Mouse (Mus musculus) MEL (cell line): Measurements from ENCODE around the gene Irx3. TPM values are rescaled to one million over a fixed set of nuclear protein-coding genes. Genes with fewer than 3 reads are reported as not detected.

Experiments
- DNase-seq: peaks from one replicate; pipeline ENCODE4 v3.0.0; 2011; ENCODE audit warnings: low read depth, low spot score
- H3K27ac ChIP-seq: 2 replicates; pipeline ENCODE4 v1.5.1; 2012; ENCODE audit warnings: low read depth, mild to moderate bottlenecking, control low read depth, low read length, moderate library complexity; ENCODE audit not compliant: control insufficient read depth
- H3K27me3 ChIP-seq, 2 experiments: fragments of 150-350 bp in 1 of 2; sonication (generic) in 1 of 2; 2 replicates each; pipeline ENCODE4 v1.6.1; 2012; ENCODE audit warnings: low read length in 2 of 2, mild to moderate bottlenecking in 2 of 2, improper control_type of control experiment in 1 of 2, moderate library complexity in 1 of 2; ENCODE audit not compliant: insufficient read depth in 2 of 2, control insufficient read depth in 1 of 2
- H3K36me3 ChIP-seq, 2 experiments: 2 replicates each; pipeline ENCODE4 v1.6.1; 2012 to 2014; ENCODE audit warnings: low read length in 2 of 2, improper control_type of control experiment in 1 of 2, inconsistent platforms in 1 of 2, mild to moderate bottlenecking in 1 of 2; ENCODE audit not compliant: insufficient read depth in 2 of 2, control insufficient read depth in 1 of 2
- H3K4me1 ChIP-seq, 2 experiments: fragments of 150-350 bp in 1 of 2; sonication (generic) in 1 of 2; 2 replicates each; pipeline ENCODE4 v1.6.1; 2012; ENCODE audit warnings: low read length in 2 of 2, improper control_type of control experiment in 1 of 2, mild to moderate bottlenecking in 1 of 2; ENCODE audit not compliant: insufficient read depth in 2 of 2, control insufficient read depth in 1 of 2
- H3K4me3 ChIP-seq, 2 experiments: fragments of 150-350 bp in 1 of 2; sonication (generic) in 1 of 2; 2 replicates each; pipeline ENCODE4 v1.5.1; 2012; ENCODE audit warnings: low read depth in 2 of 2, low read length in 2 of 2, mild to moderate bottlenecking in 2 of 2, moderate library complexity in 2 of 2, control low read depth in 1 of 2, improper control_type of control experiment in 1 of 2; ENCODE audit not compliant: control insufficient read depth in 1 of 2, insufficient read depth in 1 of 2
- H3K79me2 ChIP-seq: 2 replicates; pipeline ENCODE4 v1.6.1; 2012; ENCODE audit warnings: mild to moderate bottlenecking, low read length, moderate library complexity; ENCODE audit not compliant: control insufficient read depth, poor library complexity, insufficient read depth
- H3K9ac ChIP-seq: 2 replicates; pipeline ENCODE4 v1.6.1; 2012; ENCODE audit warnings: low read depth, mild to moderate bottlenecking, control low read depth, low read length, moderate library complexity; ENCODE audit not compliant: control insufficient read depth, poor library complexity, severe bottlenecking
- H3K9me3 ChIP-seq: fragments of 150-350 bp; sonication (generic); replicated peaks from 2 replicates; pipeline ENCODE4 v1.6.1; 2012; ENCODE audit warnings: mild to moderate bottlenecking, low read length, improper control_type of control experiment, moderate library complexity; ENCODE audit not compliant: insufficient read depth
- BHLHE40 ChIP-seq: IDR thresholded peaks from 2 replicates; pipeline ENCODE4 v1.6.1; 2012; ENCODE audit warnings: low read depth, mild to moderate bottlenecking, inconsistent platforms, low read length, improper control_type of control experiment, borderline replicate concordance
- CHD1 ChIP-seq: IDR thresholded peaks from 2 replicates; pipeline ENCODE4 v1.6.1; 2012; ENCODE audit warnings: low read depth, mild to moderate bottlenecking, inconsistent platforms, low read length, improper control_type of control experiment
- E2F4 ChIP-seq: IDR thresholded peaks from 2 replicates; pipeline ENCODE4 v1.6.1; 2011; ENCODE audit warnings: low read depth, low read length, improper control_type of control experiment, borderline replicate concordance
- ELF1 ChIP-seq: IDR thresholded peaks from 2 replicates; pipeline ENCODE4 v1.6.1; 2014; ENCODE audit warnings: low read depth, mild to moderate bottlenecking, inconsistent platforms, low read length, improper control_type of control experiment, moderate library complexity
- ETS1 ChIP-seq: IDR thresholded peaks from 2 replicates; pipeline ENCODE4 v1.6.1; 2012; ENCODE audit warnings: low read depth, mild to moderate bottlenecking, inconsistent platforms, low read length, improper control_type of control experiment, moderate library complexity
- GABPA ChIP-seq: IDR thresholded peaks from 2 replicates; pipeline ENCODE4 v1.6.1; 2012; ENCODE audit warnings: low read depth, mild to moderate bottlenecking, inconsistent platforms, low read length, improper control_type of control experiment, moderate library complexity
- GATA1 ChIP-seq: IDR thresholded peaks from 2 replicates; pipeline ENCODE4 v1.6.1; 2011; ENCODE audit warnings: low read depth, low read length, improper control_type of control experiment
- HCFC1 ChIP-seq: IDR thresholded peaks from 2 replicates; pipeline ENCODE4 v1.6.1; 2012; ENCODE audit warnings: low read depth, mild to moderate bottlenecking, inconsistent platforms, low read length, improper control_type of control experiment, moderate library complexity
- KAT2A ChIP-seq: conservative IDR thresholded peaks from 2 replicates; pipeline ENCODE4 v1.6.1; 2012; ENCODE audit warnings: low read depth, low read length, improper control_type of control experiment, inconsistent platforms
- MAFK ChIP-seq: IDR thresholded peaks from 2 replicates; pipeline ENCODE4 v1.6.1; 2011; ENCODE audit warnings: low read depth, mild to moderate bottlenecking, low read length, improper control_type of control experiment, borderline replicate concordance
- MAZ ChIP-seq: IDR thresholded peaks from 2 replicates; pipeline ENCODE4 v1.6.1; 2012; ENCODE audit warnings: low read depth, mild to moderate bottlenecking, inconsistent platforms, low read length, improper control_type of control experiment
- MYC ChIP-seq: IDR thresholded peaks from 2 replicates; pipeline ENCODE4 v1.6.1; 2011; ENCODE audit warnings: low read depth, mild to moderate bottlenecking, low read length, improper control_type of control experiment, moderate library complexity
- NELFE ChIP-seq: IDR thresholded peaks from 2 replicates; pipeline ENCODE4 v1.6.1; 2011; ENCODE audit warnings: low read depth, low read length, improper control_type of control experiment
- NRF1 ChIP-seq: IDR thresholded peaks from 2 replicates; pipeline ENCODE4 v1.6.1; 2014; ENCODE audit warnings: low read depth, mild to moderate bottlenecking, inconsistent platforms, low read length, improper control_type of control experiment, moderate library complexity; ENCODE audit not compliant: poor library complexity, insufficient read depth, severe bottlenecking
- POLR2AphosphoS5 ChIP-seq: IDR thresholded peaks from 2 replicates; pipeline ENCODE4 v1.6.1; 2012; ENCODE audit warnings: low read depth, borderline replicate concordance, mild to moderate bottlenecking, inconsistent platforms, low read length, moderate library complexity, mixed read lengths
- RAD21 ChIP-seq: IDR thresholded peaks from 2 replicates; pipeline ENCODE4 v1.6.1; 2011; ENCODE audit warnings: mild to moderate bottlenecking, low read depth, low read length, improper control_type of control experiment
- RCOR1 ChIP-seq: IDR thresholded peaks from 2 replicates; pipeline ENCODE4 v1.6.1; 2012; ENCODE audit warnings: low read depth, mild to moderate bottlenecking, inconsistent platforms, low read length, improper control_type of control experiment
- SIN3A ChIP-seq: IDR thresholded peaks from 2 replicates; pipeline ENCODE4 v1.6.1; 2012; ENCODE audit warnings: low read length, improper control_type of control experiment, inconsistent platforms
- TAL1 ChIP-seq: IDR thresholded peaks from 2 replicates; pipeline ENCODE4 v1.6.1; 2012; ENCODE audit warnings: mild to moderate bottlenecking, inconsistent platforms, low read length, moderate library complexity, mixed read lengths
- TCF12 ChIP-seq: IDR thresholded peaks from 2 replicates; pipeline ENCODE4 v1.6.1; 2014; ENCODE audit warnings: low read depth, mild to moderate bottlenecking, inconsistent platforms, low read length, improper control_type of control experiment, moderate library complexity
- USF1 ChIP-seq: IDR thresholded peaks from 2 replicates; pipeline ENCODE4 v1.6.1; 2014; ENCODE audit warnings: low read depth, mild to moderate bottlenecking, inconsistent platforms, low read length, improper control_type of control experiment, moderate library complexity
- ZKSCAN1 ChIP-seq: IDR thresholded peaks from 2 replicates; pipeline ENCODE4 v1.6.1; 2012; ENCODE audit warnings: low read depth, mild to moderate bottlenecking, inconsistent platforms, low read length, improper control_type of control experiment, moderate library complexity
- ZMIZ1 ChIP-seq: IDR thresholded peaks from 2 replicates; pipeline ENCODE4 v1.6.1; 2012; ENCODE audit warnings: low read depth, mild to moderate bottlenecking, inconsistent platforms, low read length, improper control_type of control experiment, moderate library complexity
- polyA plus RNA-seq, 2 experiments: library from polyadenylated mRNA; stranded (reverse) in 1 of 2; unstranded in 1 of 2; fragments of >175 nt in 1 of 2; fragments of >200 nt in 1 of 2; gene quantifications; 2 replicates each; pipeline versions ENCODE4 v1.2.1 to v1.2.4; 2012; ENCODE audit warnings: low replicate concordance in 2 of 2, low read depth in 1 of 2; ENCODE audit not compliant: insufficient read length in 2 of 2, insufficient read depth in 1 of 2, missing spikeins in 1 of 2
- total RNA-seq: library from RNA; depleted of rRNA; stranded (reverse); fragments of 300-350 nt; gene quantifications from 2 replicates; pipeline ENCODE4 v1.2.3, GENCODE M21; 2012

Irx3 gene
- total and polyA plus RNA-seq, 3 experiments = not detected

DNA sequence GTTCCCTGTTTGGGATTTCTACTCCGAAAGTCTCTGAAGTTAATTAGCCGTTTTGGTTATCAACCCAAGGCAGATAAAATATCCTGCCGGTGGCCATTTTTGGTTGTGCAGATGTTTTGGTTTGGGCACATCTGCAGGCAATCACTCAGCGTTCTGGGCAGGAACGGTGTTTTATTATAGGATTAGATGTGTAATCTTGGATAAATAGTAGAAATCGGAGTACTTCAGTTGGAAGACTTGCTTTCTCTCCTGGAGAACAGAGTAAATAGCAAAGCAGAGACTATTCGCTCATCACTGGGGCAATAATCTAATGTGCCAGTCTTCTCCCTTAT is 51.1 kb downstream of the Irx3 start:
- Histone ChIP-seq H3K79me2 (no peaks in the 10 kb centered on the region), H3K9ac (no peak overlapping the region), H3K4me3 (no peak overlapping the region), H3K27ac (no peak overlapping the region), H3K9me3 (no peaks in the 10 kb centered on the region), H3K27me3 (no peaks in the 10 kb centered on the region), H3K4me1 (no peaks in the 10 kb centered on the region), H3K36me3 (no peaks in the 10 kb centered on the region)
- no peak for DNase-seq
- TF ChIP-seq HCFC1 (no peak), TCF12 (no peak), RAD21 (no peak), CHD1 (no peak), E2F4 (no peak), USF1 (no peak), GATA1 (no peak)

GRCm38 (mm10) chr8:91750096-91750793 is 51.6 kb downstream of the Irx3 start:
- no peaks in the 10 kb centered on the region for H3K79me2 ChIP-seq
- TF ChIP-seq NELFE = no peak
- TF ChIP-seq CHD1 = no peak
- no peak for TF ChIP-seq NRF1
- TF ChIP-seq USF1 = no peak
- TF ChIP-seq ELF1 = no peak
- TF ChIP-seq BHLHE40 = no peak
- TF ChIP-seq MAZ = no peak
- no peak for TF ChIP-seq MYC
- TF ChIP-seq KAT2A = no peak
- TF ChIP-seq ETS1 = no peak
- TF ChIP-seq SIN3A = no peak
- no peak for TF ChIP-seq POLR2AphosphoS5
- no peak for TF ChIP-seq MAFK
- TF ChIP-seq TAL1 = no peak
- no peak for TF ChIP-seq RCOR1
- TF ChIP-seq ZMIZ1 = no peak
- no peak for TF ChIP-seq ZKSCAN1
- no peak for TF ChIP-seq GABPA
- no peak for TF ChIP-seq TCF12
- H3K27ac ChIP-seq = no peak overlapping the region
- H3K9ac ChIP-seq = no peak overlapping the region
- no peak overlapping the region for H3K4me3 ChIP-seq
- no peak for DNase-seq
- no peaks in the 10 kb centered on the region for H3K4me1 ChIP-seq
- H3K27me3 ChIP-seq = no peaks in the 10 kb centered on the region
- no peaks in the 10 kb centered on the region for H3K36me3 ChIP-seq
- no peaks in the 10 kb centered on the region for H3K9me3 ChIP-seq
